Mouse (Mus musculus): ENCODE measurements around the gene Rasal3. TPM values are rescaled to one million over a fixed set of nuclear protein-coding genes. Genes with fewer than 3 reads are reported as not detected.
A peak's percentile ranks its signal among the peaks of the same experiment; 100 is the strongest.

Rasal3 gene
- polyA plus RNA-seq, 1 experiment, result not detected

GRCm38 (mm10) chr17:32358192-32358942, 45.0 kb downstream of the Rasal3 start:
- no peak for TF ChIP-seq POLR2A (IDR thresholded peaks at IDR 0.05; ENCODE audit: low read depth, low read length)
- no peak for TF ChIP-seq CTCF (IDR thresholded peaks at IDR 0.05; ENCODE audit: borderline replicate concordance, insufficient read depth, low read length)
- Histone ChIP-seq H3K27ac (ENCODE audit: insufficient read depth, low read length) (no peak overlapping the region), H3K4me3 (ENCODE audit: insufficient read depth, low read length) (no peak overlapping the region), H3K4me1 (ENCODE audit: control insufficient read depth, insufficient read depth, low read length) (0 out of 2 replicates have a peak, but pooled peaks cover 2% of the 10 kb centered on the region)

DNA sequence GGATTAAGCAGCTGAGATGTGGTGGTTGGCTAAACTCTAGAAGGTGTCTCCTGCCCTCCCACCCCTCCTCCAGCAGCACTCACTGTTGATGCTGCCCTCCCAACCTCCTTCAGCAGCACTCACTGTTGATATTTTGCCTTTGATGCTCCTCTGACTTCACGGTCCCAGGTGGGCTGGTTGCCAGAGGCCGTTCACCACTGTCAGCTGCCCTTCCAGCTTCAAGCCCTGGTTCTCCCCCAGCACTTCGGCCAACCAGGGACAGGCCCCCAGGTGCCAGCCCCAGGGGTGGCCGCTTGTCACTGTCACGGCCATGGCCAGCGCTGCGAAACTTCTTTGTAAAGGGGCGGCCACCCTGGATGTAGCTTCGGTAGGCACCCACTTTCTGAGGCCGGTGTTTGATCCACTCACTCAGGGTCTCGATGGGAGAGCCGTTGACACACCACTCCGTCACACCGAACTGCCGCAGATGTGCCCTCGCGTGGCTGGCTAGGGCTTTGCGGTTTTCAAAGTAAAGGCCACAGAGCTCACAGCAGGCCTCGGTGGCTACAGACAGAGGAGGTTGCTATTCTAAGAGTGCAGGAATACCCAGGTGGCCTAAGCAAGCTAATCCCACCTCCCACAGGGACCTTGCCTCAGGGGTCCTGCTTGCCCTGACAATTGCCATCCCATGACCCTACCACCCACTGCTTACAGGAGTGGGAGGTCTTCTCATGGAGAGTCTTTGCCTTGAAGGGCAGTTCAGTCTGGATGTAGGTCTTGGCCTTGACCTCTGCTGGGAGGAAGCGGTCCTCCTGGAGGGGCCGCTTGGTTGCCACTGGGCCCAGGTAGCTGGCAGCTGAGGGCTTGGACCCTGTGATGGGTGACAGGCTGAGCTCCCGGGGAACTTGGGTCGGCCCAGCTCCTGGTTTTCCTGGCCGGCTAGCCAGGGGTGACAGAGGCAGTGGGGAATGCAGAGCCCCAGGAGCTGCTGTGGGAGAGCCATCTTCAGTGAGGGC, 46.3 kb downstream of the Rasal3 start:
- no peak overlapping the region for H3K4me3 ChIP-seq (ENCODE audit: insufficient read depth, low read length)
- H3K4me1 ChIP-seq (ENCODE audit: control insufficient read depth, insufficient read depth, low read length), result no peaks in the 10 kb centered on the region
- H3K27ac ChIP-seq (ENCODE audit: insufficient read depth, low read length), result no peak overlapping the region
- TF ChIP-seq POLR2A (IDR thresholded peaks at IDR 0.05; ENCODE audit: low read depth, low read length) (no peak), CTCF (IDR thresholded peaks at IDR 0.05; ENCODE audit: borderline replicate concordance, insufficient read depth, low read length) (no peak)

DNA sequence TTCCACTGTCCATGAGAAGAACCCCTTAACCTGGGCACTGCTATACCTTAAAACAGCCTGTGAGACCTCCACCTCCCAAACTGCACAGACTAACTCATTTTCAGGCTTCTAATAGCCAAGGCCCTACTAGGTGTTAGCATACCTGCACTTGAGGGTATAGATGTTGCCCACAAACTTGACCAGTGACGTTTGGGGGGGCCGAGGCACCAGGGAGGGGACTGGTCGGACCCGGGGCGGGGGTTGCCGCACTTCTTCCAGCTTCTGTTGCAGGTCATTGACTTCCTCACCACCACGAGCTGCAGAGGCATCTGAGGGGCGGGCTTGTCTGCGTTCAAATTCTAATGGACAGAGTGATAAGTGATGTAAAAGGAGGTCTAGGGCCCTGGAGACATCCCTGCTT, 47.1 kb downstream of the Rasal3 start:
- no peak for TF ChIP-seq CTCF (IDR thresholded peaks at IDR 0.05; ENCODE audit: borderline replicate concordance, insufficient read depth, low read length)
- no peak for TF ChIP-seq POLR2A (IDR thresholded peaks at IDR 0.05; ENCODE audit: low read depth, low read length)
- H3K4me3 ChIP-seq (ENCODE audit: insufficient read depth, low read length), result no peak overlapping the region
- no peaks in the 10 kb centered on the region for H3K4me1 ChIP-seq (ENCODE audit: control insufficient read depth, insufficient read depth, low read length)
- H3K27ac ChIP-seq (ENCODE audit: insufficient read depth, low read length), result no peak overlapping the region

GRCm38 (mm10) chr17:32355031-32355430, 48.4 kb downstream of the Rasal3 start:
- Histone ChIP-seq H3K4me3 (ENCODE audit: insufficient read depth, low read length) (no peak overlapping the region), H3K4me1 (ENCODE audit: control insufficient read depth, insufficient read depth, low read length) (no peaks in the 10 kb centered on the region), H3K27ac (ENCODE audit: insufficient read depth, low read length) (no peak overlapping the region)
- TF ChIP-seq POLR2A (IDR thresholded peaks at IDR 0.05; ENCODE audit: low read depth, low read length) (no peak), CTCF (IDR thresholded peaks at IDR 0.05; ENCODE audit: borderline replicate concordance, insufficient read depth, low read length) (no peak)

GRCm38 (mm10) chr17:32354211-32354610, 49.2 kb downstream of the Rasal3 start:
- no peaks in the 10 kb centered on the region for H3K4me1 ChIP-seq (ENCODE audit: control insufficient read depth, insufficient read depth, low read length)
- no peak overlapping the region for H3K4me3 ChIP-seq (ENCODE audit: insufficient read depth, low read length)
- no peak for TF ChIP-seq CTCF (IDR thresholded peaks at IDR 0.05; ENCODE audit: borderline replicate concordance, insufficient read depth, low read length)
- TF ChIP-seq POLR2A (IDR thresholded peaks at IDR 0.05; ENCODE audit: low read depth, low read length), result no peak
- H3K27ac ChIP-seq (ENCODE audit: insufficient read depth, low read length), result no peak overlapping the region

- Histone ChIP-seq H3K27ac (ENCODE audit: insufficient read depth, low read length) (no peak overlapping the region), H3K4me3 (ENCODE audit: insufficient read depth, low read length) (no peak overlapping the region)
- no peak for TF ChIP-seq CTCF (IDR thresholded peaks at IDR 0.05; ENCODE audit: borderline replicate concordance, insufficient read depth, low read length)
- no peak for TF ChIP-seq POLR2A (IDR thresholded peaks at IDR 0.05; ENCODE audit: low read depth, low read length)
Measured at GRCm38 (mm10) chr17:32353696-32354095, 49.7 kb downstream of the Rasal3 start.

DNA sequence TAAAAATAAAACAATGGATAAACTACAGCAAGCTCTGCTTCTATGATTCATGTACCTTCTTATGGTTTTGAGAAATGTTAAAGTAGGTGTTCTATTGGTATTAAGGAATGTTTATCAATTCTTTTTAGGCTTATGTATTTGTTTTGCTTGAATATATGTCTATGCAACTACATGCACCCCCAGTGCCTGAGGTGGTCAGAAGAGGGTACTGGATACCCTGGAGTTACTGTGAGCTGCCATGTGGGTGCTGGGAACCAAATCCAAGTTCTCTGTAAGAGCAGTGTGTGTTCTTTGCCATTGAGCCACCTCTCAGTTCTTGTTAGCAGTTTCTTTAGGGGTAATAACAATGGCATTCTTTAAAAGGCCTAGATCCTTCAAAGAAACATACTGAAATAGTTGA, 51.7 kb downstream of the Rasal3 start:
- no peak for TF ChIP-seq CTCF (IDR thresholded peaks at IDR 0.05; ENCODE audit: borderline replicate concordance, insufficient read depth, low read length)
- H3K4me1 ChIP-seq (ENCODE audit: control insufficient read depth, insufficient read depth, low read length), result peaks cover 1% of the 10 kb centered on the region; the same call in 1 of the 2 replicates
- no peak overlapping the region for H3K4me3 ChIP-seq (ENCODE audit: insufficient read depth, low read length)
- no peak overlapping the region for H3K27ac ChIP-seq (ENCODE audit: insufficient read depth, low read length)

More at GRCm38 (mm10) chr17:32353696-32354095, 49.7 kb downstream of the Rasal3 start:
- H3K4me1 ChIP-seq (ENCODE audit: control insufficient read depth, insufficient read depth, low read length), result no peaks in the 10 kb centered on the region; the same call in 1 of the 2 replicates

DNA sequence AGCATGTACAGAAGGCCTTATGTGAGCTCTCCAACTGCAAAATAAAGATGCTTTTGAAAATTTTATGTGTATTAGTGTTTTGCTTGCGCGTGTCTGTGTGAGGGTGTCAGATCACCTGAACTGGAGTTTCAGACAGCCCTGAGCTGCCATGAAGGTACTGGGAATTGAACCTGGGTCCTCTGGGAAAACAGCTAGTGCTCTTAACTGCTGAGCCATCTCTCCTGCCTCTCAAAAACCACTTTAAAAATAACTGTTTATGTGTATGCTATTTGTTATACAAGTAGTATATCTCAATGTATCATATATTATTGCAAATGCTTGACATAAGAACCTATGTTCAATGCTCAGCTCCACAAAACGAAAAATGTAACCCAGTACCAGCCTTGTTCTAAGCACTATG, 52.1 kb downstream of the Rasal3 start:
- no peak for TF ChIP-seq CTCF (IDR thresholded peaks at IDR 0.05; ENCODE audit: borderline replicate concordance, insufficient read depth, low read length)
- no peak for TF ChIP-seq POLR2A (IDR thresholded peaks at IDR 0.05; ENCODE audit: low read depth, low read length)
- no peak overlapping the region for H3K4me3 ChIP-seq (ENCODE audit: insufficient read depth, low read length)
- peaks cover 1% of the 10 kb centered on the region; the same call in 1 of the 2 replicates for H3K4me1 ChIP-seq (ENCODE audit: control insufficient read depth, insufficient read depth, low read length)
- no peak overlapping the region for H3K27ac ChIP-seq (ENCODE audit: insufficient read depth, low read length)

DNA sequence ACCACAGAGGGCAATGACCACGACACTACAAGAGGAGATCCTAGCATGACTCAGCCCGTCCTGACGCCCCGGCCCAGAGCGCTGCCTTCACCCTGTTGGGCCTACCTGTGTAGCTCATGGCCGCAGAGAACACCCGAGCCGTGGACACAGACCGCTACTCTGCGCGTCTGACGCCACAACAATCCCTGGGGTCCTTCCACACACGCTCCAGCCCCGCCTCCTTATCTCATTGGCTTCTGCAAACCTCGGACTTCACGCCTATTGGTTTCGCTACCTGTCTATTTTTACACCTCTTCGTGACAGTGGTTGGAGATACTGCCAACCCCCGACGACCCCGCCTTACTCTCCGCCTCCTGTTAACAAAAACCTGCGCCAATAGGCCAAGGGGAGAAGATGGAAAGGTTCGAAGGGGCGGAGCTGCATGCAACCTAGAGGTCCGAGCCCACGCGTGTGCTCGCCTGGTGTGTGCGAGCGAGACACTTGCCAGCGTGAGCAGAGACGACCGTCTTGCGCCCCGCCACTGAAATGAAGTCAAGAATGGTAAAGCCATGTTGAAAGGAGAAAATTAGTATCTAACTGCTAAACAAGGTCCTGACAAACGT, 52.9 kb downstream of the Rasal3 start, which contains the start of gene Akap8l:
Akap8l (minus strand) TSS at position 226 of the 602 bp plus-strand sequence.
- Histone ChIP-seq H3K4me1 (ENCODE audit: control insufficient read depth, insufficient read depth, low read length) (peaks cover 1% of the 10 kb centered on the region; the same call in 1 of the 2 replicates), H3K27ac (ENCODE audit: insufficient read depth, low read length) (0 out of 2 replicates have a peak within 1 kb of the TSS, but pooled peaks have one; percentile 1), H3K4me3 (ENCODE audit: insufficient read depth, low read length) (peak within 1 kb of the TSS; percentile 63)
- TF ChIP-seq CTCF (IDR thresholded peaks at IDR 0.05; ENCODE audit: borderline replicate concordance, insufficient read depth, low read length), result no peak
- peak; percentile 97 for TF ChIP-seq POLR2A (IDR thresholded peaks at IDR 0.05; ENCODE audit: low read depth, low read length)
